Mouse (Mus musculus) embryo, embryonic 11.5 days (tissue): ENCODE measurements around the gene Cys1.
"Not testable (repeated sequence)": the region's sequence is repeated elsewhere in the genome, so short reads cannot be mapped to it uniquely, and the experiment has no call there.

Experiments
- DNase-seq: peaks from one replicate; pipeline ENCODE4 v3.0.0-alpha.2; 2012; ENCODE audit warnings: low read depth, low spot score

Cys1 gene

DNA sequence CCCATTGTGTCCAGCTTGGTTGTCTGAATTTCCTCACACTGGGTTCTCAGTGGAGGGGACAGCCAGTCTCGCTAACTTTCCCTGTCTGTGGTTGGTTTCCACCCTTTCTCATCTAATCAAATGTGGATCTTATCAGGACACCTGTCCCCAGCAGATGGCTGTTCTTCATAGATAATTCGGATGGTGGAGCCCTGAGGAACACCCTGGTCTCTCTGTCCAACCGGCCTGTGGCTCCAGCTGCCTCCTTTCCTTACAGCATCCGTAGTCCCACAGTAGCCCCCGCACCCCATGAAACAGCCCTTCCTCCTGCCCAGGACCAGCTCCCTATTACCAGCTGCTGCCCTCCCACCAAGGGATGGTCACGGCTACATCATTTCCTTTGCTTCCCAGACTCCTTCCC lies 35.7 kb downstream of the Cys1 start:
- no peak for DNase-seq

GRCm38 (mm10) chr12:24644125-24644571 lies 37.5 kb downstream of the Cys1 start:
- no peak for DNase-seq

DNA sequence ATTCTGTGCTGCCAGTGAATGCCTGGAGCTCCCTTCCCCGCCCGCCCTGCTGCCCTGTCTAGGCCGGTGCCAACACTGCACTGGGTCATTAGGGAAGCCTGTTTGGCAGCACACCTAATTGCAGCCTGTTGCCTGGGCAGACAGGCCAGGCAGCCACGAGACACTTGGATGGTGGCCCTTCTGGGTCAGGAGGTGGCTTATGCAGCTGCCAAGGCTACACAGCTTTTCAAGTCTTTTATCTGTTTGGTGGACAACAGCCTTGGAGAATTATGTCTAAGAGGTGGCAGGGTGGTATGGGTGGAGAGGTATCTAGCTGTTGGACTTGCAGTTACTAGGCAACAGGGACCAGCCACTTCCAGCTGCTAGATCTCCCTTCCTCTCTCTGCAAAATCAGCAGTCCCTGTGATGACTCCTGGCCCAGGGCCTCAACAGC lies 39.2 kb downstream of the Cys1 start:
- DNase-seq, result no peak

- DNase-seq, result not testable (repeated sequence)
These were observed 42.8 kb downstream of the Cys1 start for GRCm38 (mm10) chr12:24638787-24639186.

GRCm38 (mm10) chr12:24634648-24635047 lies 47.0 kb downstream of the Cys1 start:
- DNase-seq, result no peak

- no peak for DNase-seq
These were observed 47.4 kb downstream of the Cys1 start for GRCm38 (mm10) chr12:24634212-24634611.

- DNase-seq, result no peak
These were observed 47.8 kb downstream of the Cys1 start for GRCm38 (mm10) chr12:24633753-24634191.

- DNase-seq, result no peak
These were observed 49.2 kb downstream of the Cys1 start for GRCm38 (mm10) chr12:24632404-24632803.

GRCm38 (mm10) chr12:24630220-24630619 lies 51.4 kb downstream of the Cys1 start:
- DNase-seq, result no peak

GRCm38 (mm10) chr12:24627215-24627614 lies 54.4 kb downstream of the Cys1 start:
- DNase-seq, result no peak

- no peak for DNase-seq
These were observed 55.2 kb downstream of the Cys1 start for GRCm38 (mm10) chr12:24626401-24626800.

- DNase-seq, result no peak
These were observed 57.9 kb downstream of the Cys1 start for GRCm38 (mm10) chr12:24623486-24624251.

DNA sequence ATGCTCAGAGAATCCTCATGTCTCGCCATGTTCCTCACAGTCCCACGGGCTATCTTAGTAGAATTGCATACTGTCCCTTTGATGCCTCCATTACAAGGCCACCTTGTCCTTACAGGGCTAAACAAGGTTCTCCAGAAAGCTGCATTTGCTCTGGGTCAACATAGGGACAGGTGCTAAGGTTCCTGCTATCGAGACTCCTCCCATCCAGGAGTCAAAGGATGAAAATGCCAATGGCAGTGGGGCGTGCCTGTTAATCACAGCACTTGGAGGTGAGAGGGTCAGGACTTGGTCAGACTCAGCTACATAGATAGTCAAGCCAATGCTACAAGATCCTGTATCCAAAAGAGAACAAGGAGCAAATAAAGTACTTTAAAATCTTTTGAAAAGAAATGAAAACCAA lies 62.2 kb downstream of the Cys1 start:
- no peak for DNase-seq
